Mouse (Mus musculus): Measurements from ENCODE around the gene Rnase10. TPM values are rescaled to one million over a fixed set of nuclear protein-coding genes. Genes with fewer than 3 reads are reported as not detected.

The Rnase10 gene
- 0.07 and 0.11 TPM in 2 replicates for polyA plus RNA-seq (2015; fragmentation: Nextera tagmentation; extraction: Ambion mirVana)

GRCm38 (mm10) chr14:51007152-51007801, at the start of gene Rnase10:
Gene Rnase10, plus strand, starts transcription at chr14:51007751.

DNA sequence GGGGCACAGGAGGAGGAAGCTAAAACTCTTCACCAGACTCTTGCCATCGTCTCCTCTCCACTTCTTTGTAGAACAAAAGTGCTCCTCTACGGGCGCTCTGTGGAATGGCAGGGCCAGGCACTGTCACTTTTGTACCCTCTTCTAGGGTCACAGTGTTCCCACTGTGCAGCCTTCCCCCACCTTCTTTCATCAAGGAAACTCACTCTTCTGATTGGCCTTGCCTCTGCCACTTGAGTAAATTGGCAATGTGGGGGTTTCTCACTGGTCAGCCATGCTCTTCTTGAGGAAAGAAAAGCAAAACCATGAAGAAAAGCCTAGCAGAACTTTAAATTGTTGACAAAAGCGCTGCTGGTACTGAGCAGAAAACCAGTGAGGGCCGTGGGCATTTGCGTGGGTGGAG, 34.2 kb downstream of the Rnase10 start, which contains the start of gene Rnase9:
Gene Rnase9 (minus strand): TSS at position 101 of the 400 bp plus-strand sequence.

GRCm38 (mm10) chr14:51050063-51050462, 42.5 kb downstream of the Rnase10 start, which contains the start of gene Rnase11:
Gene Rnase11, minus strand, starts transcription at chr14:51050163.

DNA sequence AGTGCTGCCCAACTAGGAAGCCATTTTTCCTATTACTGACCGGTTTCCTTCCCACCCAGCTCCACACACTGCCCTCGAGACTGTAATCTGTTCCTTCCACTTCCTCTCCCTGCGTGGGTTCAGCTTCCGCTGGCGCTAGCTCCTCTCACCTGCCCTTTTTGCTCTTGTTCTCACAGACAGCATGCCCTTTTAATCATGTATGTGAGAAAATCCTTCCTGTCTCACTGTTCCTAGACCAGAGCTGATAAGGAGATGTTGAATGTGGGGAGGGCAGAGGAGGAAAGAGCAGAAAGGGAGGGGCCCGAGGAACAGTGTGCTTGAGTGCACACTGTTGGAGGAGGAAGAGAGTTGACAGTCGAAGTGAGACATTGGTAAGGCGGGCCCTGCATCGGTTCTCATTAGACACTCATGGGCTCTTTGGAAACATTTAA, 49.9 kb downstream of the Rnase10 start, which contains the start of gene Rnase12:
Gene Rnase12 (minus strand): TSS at position 261 of the 431 bp plus-strand sequence.

Other genes with a start within 250 kb of the Rnase10 start
- 27.9 and 32.0 TPM in 2 replicates for gene Ttc5, start 222.2 kb upstream of the Rnase10 start, polyA plus RNA-seq (2015; fragmentation: Nextera tagmentation; extraction: Ambion mirVana)
- not detected in 2 replicates for gene Ccnb1ip1, start 200.0 kb upstream of the Rnase10 start, polyA plus RNA-seq (2015; fragmentation: Nextera tagmentation; extraction: Ambion mirVana)
- gene Parp2, start 199.9 kb upstream of the Rnase10 start, polyA plus RNA-seq (2015; fragmentation: Nextera tagmentation; extraction: Ambion mirVana), result 44.8 and 46.3 TPM in 2 replicates
- gene Tep1, start 137.2 kb upstream of the Rnase10 start, polyA plus RNA-seq (2015; fragmentation: Nextera tagmentation; extraction: Ambion mirVana), result 9.8 and 14.8 TPM in 2 replicates
- 0.16 and 0.24 TPM in 2 replicates for gene Klhl33, start 110.2 kb upstream of the Rnase10 start, polyA plus RNA-seq (2015; fragmentation: Nextera tagmentation; extraction: Ambion mirVana)
- gene Osgep, start 82.9 kb upstream of the Rnase10 start, polyA plus RNA-seq (2015; fragmentation: Nextera tagmentation; extraction: Ambion mirVana), result 73.5 and 76.4 TPM in 2 replicates
- gene Apex1, start 82.8 kb upstream of the Rnase10 start, polyA plus RNA-seq (2015; fragmentation: Nextera tagmentation; extraction: Ambion mirVana), result 94.3 and 96.1 TPM in 2 replicates
- 25.7 and 27.4 TPM in 2 replicates for gene Pip4p1, start 76.9 kb upstream of the Rnase10 start, polyA plus RNA-seq (2015; fragmentation: Nextera tagmentation; extraction: Ambion mirVana)
- gene Pnp, start 76.7 kb upstream of the Rnase10 start, polyA plus RNA-seq (2015; fragmentation: Nextera tagmentation; extraction: Ambion mirVana), result 129 and 140 TPM in 2 replicates
- not detected in 2 replicates for gene Gm49342, start 63.2 kb upstream of the Rnase10 start, polyA plus RNA-seq (2015; fragmentation: Nextera tagmentation; extraction: Ambion mirVana)
- gene Pnp2, start 51.8 kb upstream of the Rnase10 start, polyA plus RNA-seq (2015; fragmentation: Nextera tagmentation; extraction: Ambion mirVana), result 21.4 and 25.9 TPM in 2 replicates
- not detected in 2 replicates for gene Rnase9, start 34.1 kb downstream of the Rnase10 start, polyA plus RNA-seq (2015; fragmentation: Nextera tagmentation; extraction: Ambion mirVana)
- gene Rnase11, start 42.4 kb downstream of the Rnase10 start, polyA plus RNA-seq (2015; fragmentation: Nextera tagmentation; extraction: Ambion mirVana), result not detected in 2 replicates
- 4.3 and 5.3 TPM in 2 replicates for gene Rnase12, start 49.9 kb downstream of the Rnase10 start, polyA plus RNA-seq (2015; fragmentation: Nextera tagmentation; extraction: Ambion mirVana)
- not detected in 2 replicates for gene Olfr750, start 66.7 kb downstream of the Rnase10 start, polyA plus RNA-seq (2015; fragmentation: Nextera tagmentation; extraction: Ambion mirVana)
- gene Rnase4, start 83.3 kb downstream of the Rnase10 start, polyA plus RNA-seq (2015; fragmentation: Nextera tagmentation; extraction: Ambion mirVana), result 24.0 and 29.5 TPM in 2 replicates
- gene Ang, start 83.4 kb downstream of the Rnase10 start, polyA plus RNA-seq (2015; fragmentation: Nextera tagmentation; extraction: Ambion mirVana), result 3.8 and 4.9 TPM in 2 replicates
- gene Eddm3b, start 106.7 kb downstream of the Rnase10 start, polyA plus RNA-seq (2015; fragmentation: Nextera tagmentation; extraction: Ambion mirVana), result not detected in 2 replicates
- gene Rnase6, start 116.2 kb downstream of the Rnase10 start, polyA plus RNA-seq (2015; fragmentation: Nextera tagmentation; extraction: Ambion mirVana), result 17.2 and 18.7 TPM in 2 replicates
- gene Rnase1, start 139.0 kb downstream of the Rnase10 start, polyA plus RNA-seq (2015; fragmentation: Nextera tagmentation; extraction: Ambion mirVana), result 9.1 and 26.1 TPM in 2 replicates
- gene Rnase2b, start 154.5 kb downstream of the Rnase10 start, polyA plus RNA-seq (2015; fragmentation: Nextera tagmentation; extraction: Ambion mirVana), result not detected in 2 replicates
- gene Ang2, start 191.4 kb downstream of the Rnase10 start, polyA plus RNA-seq (2015; fragmentation: Nextera tagmentation; extraction: Ambion mirVana), result not detected in 2 replicates
- not detected in 2 replicates for gene Ear14, start 195.6 kb downstream of the Rnase10 start, polyA plus RNA-seq (2015; fragmentation: Nextera tagmentation; extraction: Ambion mirVana)
- not detected in 2 replicates for gene Rnase2a, start 248.4 kb downstream of the Rnase10 start, polyA plus RNA-seq (2015; fragmentation: Nextera tagmentation; extraction: Ambion mirVana)

All from spleen, postnatal 0 days (tissue).